Mouse (Mus musculus): ENCODE data around the gene Cib4.

Gene Cib4

DNA sequence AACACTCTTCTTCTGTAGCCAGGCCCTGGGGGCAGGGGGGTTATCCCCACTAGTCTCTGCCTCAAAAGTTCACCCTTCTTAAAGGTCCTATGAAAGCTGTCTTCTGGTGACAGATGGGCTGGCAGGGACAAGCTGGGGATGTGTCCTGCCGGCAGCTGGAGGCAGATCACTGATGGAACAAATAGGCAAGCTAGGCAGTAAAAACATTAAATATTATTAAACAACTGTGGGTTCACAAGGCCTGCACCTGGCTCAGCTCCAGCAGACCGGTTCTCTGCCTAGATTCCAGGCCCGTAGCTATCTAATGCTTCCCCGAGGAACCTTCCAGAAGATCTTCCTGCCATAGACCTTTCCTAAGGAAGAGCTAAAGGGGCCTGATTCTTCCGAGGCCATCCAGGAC is 27.5 kb downstream of the Cib4 start:
- DNase-seq (ENCODE audit: low spot score in 2 of 2): no peak

GRCm38 (mm10) chr5:30516376-30516775 is 29.3 kb downstream of the Cib4 start:
- peak in 1 of 2 experiments; percentile 42 for DNase-seq (ENCODE audit: low spot score in 2 of 2)

- DNase-seq (ENCODE audit: low spot score in 2 of 2): no peak
Observed at GRCm38 (mm10) chr5:30513111-30513510, 32.5 kb downstream of the Cib4 start.

DNA sequence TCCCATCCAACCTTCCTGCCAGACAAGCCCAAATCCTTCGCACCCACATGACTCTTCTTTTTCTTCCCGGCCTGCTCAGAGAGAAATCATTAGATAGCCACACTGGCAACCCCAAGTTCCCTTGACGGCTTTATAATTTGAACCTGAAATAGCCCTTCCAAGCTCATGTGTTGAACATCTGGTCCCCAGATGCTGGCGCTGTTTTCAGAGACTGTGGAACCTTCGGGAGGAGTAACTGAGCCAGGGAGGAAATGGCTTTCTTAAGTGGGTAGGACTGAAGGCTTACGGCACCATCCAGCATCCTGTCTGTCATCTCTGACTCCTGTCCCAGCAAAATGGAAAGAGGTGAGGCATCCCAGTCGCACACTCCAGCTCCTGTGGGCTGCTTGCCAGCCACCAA is 48.3 kb downstream of the Cib4 start:
- DNase-seq (ENCODE audit: low spot score in 2 of 2): no peak

GRCm38 (mm10) chr5:30496821-30497220 is 48.8 kb downstream of the Cib4 start:
- no peak for DNase-seq (ENCODE audit: low spot score in 2 of 2)

DNA sequence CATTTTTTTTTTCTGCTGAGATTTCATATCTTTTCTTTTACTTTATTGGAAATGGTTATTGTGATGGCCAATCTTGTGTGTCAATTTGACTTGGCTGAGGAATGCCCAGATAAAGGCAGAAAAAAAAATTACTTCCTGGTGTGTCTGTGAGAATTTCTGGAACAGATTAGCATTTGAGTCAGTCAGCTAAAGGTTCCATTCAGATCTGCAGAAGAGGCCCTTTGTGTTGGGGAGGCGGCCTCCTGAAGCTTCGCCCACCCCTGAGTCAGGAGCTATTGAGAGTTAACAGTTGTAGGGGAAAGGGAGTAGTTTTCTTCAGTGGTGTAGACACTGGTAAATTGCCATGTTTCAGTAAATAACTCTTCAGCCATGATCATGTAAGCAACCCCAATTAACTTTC is 50.3 kb downstream of the Cib4 start:
- DNase-seq (ENCODE audit: low spot score in 2 of 2): no peak

GRCm38 (mm10) chr5:30494606-30495005 is 51.0 kb downstream of the Cib4 start:
- DNase-seq (ENCODE audit: low spot score in 2 of 2): no peak

DNA sequence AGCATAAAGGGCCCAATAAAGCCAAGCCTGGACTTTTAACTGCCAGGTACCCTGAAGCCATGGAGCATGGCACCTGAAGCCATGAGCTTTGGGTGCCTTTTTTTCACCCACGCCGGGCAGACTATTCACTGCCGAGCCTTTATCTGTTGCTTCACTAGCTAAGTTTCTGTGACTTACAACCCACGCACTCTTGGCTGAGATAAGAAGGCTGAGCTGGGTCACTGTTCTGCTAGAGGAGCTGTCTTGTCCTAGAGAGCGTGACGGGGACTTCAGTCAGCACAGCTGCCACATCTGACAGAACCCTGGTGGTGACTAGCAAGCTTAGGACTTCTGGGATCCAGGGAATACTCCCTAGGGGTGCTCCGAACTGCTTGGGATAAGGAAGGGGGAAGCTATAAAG is 51.9 kb downstream of the Cib4 start:
- DNase-seq (ENCODE audit: low spot score in 2 of 2): no peak

DNA sequence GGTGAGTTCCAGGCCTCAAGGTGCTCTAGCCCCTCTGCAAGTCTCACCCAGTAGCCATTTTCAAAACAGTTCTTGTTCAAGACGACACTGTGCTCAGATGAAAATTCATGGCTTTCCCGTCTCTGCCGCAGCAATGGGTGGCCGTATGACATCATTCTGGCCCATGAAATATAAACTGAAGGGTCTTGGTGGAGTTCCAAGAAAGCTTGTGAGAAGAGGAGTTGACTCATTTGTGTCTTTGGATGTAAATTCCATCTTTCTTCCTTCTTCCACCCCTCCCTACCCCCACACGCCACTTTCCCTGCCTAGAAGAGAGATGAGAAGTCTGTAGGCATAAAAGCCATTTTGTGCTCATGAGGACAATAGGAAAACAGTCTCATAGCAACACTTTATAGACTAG is 54.8 kb downstream of the Cib4 start:
- DNase-seq (ENCODE audit: low spot score in 2 of 2): no peak

DNA sequence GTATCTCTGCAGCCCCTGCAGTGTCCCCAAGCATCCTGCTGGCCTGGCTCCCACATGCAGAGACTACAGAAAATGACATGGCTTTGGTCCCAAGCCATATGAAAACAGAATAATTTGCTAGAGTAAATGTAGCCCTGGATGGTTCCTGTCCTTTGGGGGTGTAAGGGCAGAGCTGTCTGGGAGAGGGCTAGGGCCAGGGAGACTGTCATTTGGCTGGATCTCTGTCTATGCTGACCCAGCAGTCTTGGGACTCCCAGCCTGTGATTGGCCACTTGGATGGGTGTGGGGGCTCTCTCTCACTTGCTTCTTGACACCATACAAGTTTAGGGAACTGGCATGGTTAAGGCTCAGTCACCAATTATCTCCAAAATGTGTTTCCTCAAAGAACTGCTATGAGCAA is 55.4 kb downstream of the Cib4 start:
- DNase-seq (ENCODE audit: low spot score in 2 of 2): no peak

DNA sequence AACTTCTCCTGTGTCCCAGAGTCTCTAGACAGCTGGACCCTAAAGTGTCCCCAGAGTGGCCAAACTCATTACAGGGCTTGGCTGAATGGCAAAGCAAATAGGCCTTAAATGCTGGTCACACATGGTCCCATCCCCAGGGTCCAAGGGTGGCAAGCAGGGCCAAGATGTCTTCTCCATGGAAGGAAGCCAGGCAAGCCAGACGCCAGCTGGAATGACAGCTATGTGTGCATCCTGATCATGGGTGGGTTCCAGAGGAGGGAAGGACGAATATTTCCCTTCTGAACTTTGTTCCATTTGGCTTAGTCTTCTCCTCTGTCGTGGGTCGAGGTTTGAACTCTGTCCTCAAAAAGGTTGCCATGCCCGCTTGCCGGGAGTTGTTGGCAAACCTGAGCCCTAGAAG is 60.5 kb downstream of the Cib4 start:
- peak in 1 of 2 experiments; percentile 61 for DNase-seq (ENCODE audit: low spot score in 2 of 2)

DNA sequence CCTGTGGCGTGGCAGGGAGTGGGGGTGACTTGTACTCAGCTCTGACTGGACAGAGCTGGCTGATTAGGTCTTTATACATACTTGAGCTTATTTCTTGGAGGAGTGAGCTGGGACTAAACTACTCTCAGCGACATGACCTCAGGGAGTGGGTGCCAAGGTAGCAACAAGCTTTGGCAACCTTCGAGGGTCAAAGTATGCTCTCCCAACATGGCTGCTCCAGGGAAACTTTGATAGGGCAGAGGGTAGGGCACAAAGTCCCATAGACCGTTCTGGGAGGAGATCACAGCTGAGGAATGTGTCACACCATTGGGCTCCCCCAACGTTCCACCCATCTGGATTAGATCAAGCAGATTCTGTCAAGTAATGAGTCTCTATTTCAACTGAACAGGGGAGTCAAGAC is 61.0 kb downstream of the Cib4 start:
- DNase-seq (ENCODE audit: low spot score in 2 of 2): no peak

DNA sequence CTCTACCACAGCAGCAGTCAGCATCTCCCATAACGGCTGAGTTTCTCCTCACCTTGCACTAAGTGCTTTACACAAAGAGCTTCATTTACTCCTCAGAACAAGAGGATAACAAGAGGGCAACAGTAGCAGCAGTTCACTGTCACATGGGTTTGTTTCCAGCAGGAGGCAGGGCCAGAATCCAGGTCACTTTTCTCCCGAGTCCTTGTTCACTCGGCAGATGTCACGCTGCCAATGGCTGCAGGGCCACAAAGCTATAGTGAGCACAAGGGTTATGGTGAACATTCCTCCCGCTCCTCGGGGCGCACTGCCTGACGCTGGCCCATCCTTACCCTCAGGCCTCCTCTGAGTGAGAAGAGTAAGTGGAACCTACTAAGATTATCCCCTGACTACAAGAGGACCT is 62.1 kb downstream of the Cib4 start:
- no peak for DNase-seq (ENCODE audit: low spot score in 2 of 2)

GRCm38 (mm10) chr5:30482319-30482718 is 63.3 kb downstream of the Cib4 start:
- peak; percentile 73 to 82 for DNase-seq (ENCODE audit: low spot score in 2 of 2)

GRCm38 (mm10) chr5:30476534-30476933 is 69.1 kb downstream of the Cib4 start:
- no peak for DNase-seq (ENCODE audit: low spot score in 2 of 2)

DNA sequence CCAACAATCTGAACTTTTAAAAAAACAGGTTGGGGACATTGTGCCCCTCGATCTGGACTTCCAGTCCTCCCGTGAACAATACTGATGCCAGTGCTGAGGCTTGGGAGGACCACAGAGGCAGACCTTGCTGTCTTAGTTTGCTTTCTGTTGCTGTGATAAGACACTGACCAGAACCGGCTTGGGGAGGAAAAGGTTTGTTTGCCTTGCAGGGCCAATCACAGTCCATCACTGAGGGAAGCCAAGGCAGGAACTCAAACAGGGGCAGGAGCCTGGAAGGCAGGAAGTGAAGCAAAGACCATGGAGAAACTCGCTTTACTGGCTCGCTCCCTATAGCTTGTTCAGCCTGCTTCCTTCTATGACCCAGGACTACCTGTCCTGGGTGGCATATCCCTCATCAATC is 73.5 kb downstream of the Cib4 start:
- no peak for DNase-seq (ENCODE audit: low spot score in 2 of 2)

DNA sequence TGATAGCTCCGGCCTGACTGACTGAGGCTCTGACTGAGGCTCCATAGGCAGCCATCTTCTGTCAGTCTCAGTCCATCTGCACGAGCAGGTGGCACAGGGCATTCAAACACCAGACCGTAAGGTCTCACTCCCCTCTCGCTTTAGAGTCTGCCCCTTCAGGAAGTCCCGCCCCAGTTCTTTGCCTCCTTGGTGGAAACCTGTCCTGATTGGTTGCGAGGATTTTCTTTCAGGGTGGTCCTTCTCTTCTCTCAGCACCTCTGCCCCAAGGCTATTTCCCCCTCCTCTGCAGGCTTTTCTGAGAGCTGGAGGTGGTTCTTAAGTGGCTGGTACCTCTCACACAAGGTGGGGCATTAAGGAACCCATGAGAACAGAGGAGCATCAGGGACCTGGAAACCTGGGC is 75.2 kb downstream of the Cib4 start:
- DNase-seq (ENCODE audit: low spot score in 2 of 2): no peak

DNA sequence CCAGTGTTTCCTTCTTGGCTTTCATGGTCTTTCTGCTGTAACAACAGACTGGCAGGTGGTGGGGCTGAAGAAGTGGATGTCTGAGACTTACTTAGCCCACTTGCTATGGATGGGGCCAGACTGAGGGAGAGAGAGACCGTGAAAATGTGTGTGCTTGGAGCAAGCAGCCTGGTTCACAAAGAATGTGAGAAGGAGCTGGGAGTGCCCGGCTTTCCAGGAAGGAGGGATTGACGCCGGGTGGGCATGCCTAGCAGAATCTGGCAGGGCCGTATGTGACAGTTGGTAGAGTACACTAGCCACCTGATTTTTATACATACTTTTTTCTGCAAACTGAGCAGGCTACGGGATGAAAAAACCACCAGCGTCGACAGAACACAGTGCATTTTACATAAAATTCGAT is 79.3 kb downstream of the Cib4 start:
- no peak for DNase-seq (ENCODE audit: low spot score in 2 of 2)

GRCm38 (mm10) chr5:30465861-30466260 is 79.8 kb downstream of the Cib4 start, which contains the start of gene 1700001C02Rik:
Gene 1700001C02Rik, plus strand, starts transcription at chr5:30466047.
- peak in 1 of 2 experiments; percentile 32 for DNase-seq (ENCODE audit: low spot score in 2 of 2)

GRCm38 (mm10) chr5:30461821-30462220 is 83.8 kb downstream of the Cib4 start, which contains the start of gene Otof:
Gene Otof, minus strand, starts transcription at chr5:30461932.
- peak in 1 of 2 experiments; percentile 46 for DNase-seq (ENCODE audit: low spot score in 2 of 2)

DNA sequence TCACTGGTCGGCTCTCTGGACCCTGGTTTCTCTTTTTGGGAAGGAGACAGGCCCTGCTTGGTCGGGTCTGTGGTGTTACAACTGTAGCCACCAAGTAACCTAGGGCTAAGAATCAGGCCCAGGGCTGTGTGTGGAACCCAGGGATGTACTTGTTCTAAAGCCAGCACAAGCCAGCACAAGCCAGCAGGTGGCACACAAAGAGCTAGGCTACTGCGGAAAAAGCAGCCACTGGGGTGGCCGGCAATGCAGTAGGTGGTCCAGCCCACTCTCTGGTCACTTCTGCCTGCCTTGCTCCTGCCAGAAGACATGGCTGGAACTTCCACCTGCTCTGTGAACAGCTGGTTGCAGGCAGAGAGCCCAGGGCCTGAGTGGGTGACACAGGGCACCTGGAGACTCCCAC is 85.5 kb downstream of the Cib4 start:
- no peak for DNase-seq (ENCODE audit: low spot score in 2 of 2)

DNA sequence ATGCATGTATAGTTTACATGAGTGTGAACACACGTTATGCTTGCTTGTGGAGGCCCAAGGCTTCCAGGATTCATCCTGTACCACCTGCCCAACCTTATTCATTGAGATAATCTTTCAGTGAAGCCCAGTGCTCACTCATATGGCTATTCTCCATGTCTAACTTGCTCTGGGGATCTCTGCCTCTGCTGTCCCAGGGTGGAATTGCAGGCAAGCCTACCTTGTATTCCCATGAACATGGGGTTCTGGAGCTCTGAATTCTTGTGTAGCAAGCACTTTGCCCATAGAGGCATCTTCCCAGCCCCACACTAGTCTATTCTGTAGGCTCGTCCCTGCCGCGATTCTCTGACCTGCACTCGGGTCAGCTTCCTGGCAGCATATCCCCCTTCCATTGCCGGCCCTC is 89.6 kb downstream of the Cib4 start:
- DNase-seq (ENCODE audit: low spot score in 2 of 2): peak in 1 of 2 experiments; percentile 25

DNA sequence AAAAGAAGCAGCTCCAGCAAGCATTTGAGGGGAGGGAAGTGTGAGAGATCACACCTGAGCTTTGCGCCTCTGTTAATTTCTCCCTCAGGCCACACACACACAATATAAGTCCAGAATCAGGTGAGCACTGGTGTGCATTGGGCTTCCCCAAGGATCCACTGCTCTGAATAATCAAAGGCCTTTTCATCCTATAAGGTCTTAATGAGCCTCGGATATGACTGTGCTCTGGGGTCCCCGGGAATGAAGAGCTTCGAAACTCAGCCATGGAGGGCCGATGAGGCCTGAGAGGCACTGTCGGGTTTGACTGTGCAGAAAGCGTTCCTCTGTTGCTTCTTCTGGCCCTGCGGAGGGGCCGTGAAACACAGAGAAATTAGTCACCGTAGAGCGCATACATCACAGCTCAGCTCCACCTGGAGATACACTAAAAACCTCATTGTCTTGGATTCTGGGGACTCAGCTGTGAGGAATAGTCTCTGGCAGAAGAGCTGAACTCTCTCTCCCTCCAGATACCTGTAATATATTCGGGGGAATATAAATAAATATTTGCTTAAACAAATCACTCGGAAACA is 101.2 kb downstream of the Cib4 start:
- DNase-seq (ENCODE audit: low spot score in 2 of 2): no peak

GRCm38 (mm10) chr5:30442196-30442595 is 103.4 kb downstream of the Cib4 start:
- no peak for DNase-seq (ENCODE audit: low spot score in 2 of 2)

Data from cerebellum, postnatal 4 days (tissue).